ENCODE assay signal across 22 mouse cellular contexts in the genomic region with DNA sequence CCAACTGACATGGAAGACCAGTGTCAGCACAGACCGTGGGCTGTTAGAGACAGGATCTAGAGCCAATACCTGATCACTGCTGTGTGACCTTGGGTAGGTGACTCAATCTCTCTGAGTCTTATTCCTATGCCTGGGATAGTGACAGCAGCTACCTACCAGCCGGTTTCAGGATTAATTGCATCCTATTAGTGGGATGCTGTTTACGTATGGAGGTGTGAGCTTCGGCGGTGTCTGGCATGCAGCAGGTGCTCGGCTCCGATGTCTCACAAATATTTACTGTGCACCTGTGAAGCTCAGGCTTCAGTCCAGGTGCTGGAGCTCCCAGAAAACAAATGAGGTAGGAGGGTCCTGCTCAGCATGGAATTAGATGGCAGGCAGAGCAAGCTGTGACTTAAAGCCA.
DNase-seq lines count a peak whose midpoint lies in the region; ATAC-seq lines count a peak whose summit lies in the region.
"Had no signal": no experiment of that assay in that cellular context is flagged by ENCODE, and none has a peak within 500 bp of the region (broad histone marks: within the 10 kb centered on the region; RNA-seq: fewer than 3 reads in every experiment).

No protein-coding gene starts in this region.

- WGBS in hindbrain, embryonic 15.5 days, result 78% methylated on average over 7 of the region's 7 CpGs
- WGBS in hindbrain, embryonic 14.5 days, result 85% methylated on average over 7 of the region's 7 CpGs
- 86% methylated on average over 7 of the region's 7 CpGs for WGBS in midbrain, embryonic 15.5 days
- 86% methylated on average over 7 of the region's 7 CpGs for WGBS in midbrain, embryonic 11.5 days

- H3K9me3 ChIP-seq in hindbrain, embryonic 15.5 days, result no peaks in the 10 kb centered on the region
- no peaks in the 10 kb centered on the region for H3K9me3 ChIP-seq in hindbrain, embryonic 14.5 days (ENCODE audit: control insufficient read depth, low read length)
- H3K9me3 ChIP-seq in midbrain, embryonic 15.5 days, result no peaks in the 10 kb centered on the region
- no peaks in the 10 kb centered on the region for H3K9me3 ChIP-seq in midbrain, embryonic 11.5 days (ENCODE audit: control insufficient read depth, low read length)
- H3K9me3 ChIP-seq: embryonic facial prominence, embryonic 12.5 days; heart, embryonic 15.5 days; limb, embryonic 13.5 days; midbrain, embryonic 13.5 days had no signal

- no peak overlapping the region for H3K4me2 ChIP-seq in hindbrain, embryonic 15.5 days
- H3K4me2 ChIP-seq in hindbrain, embryonic 14.5 days (replicated peaks), result no peak overlapping the region
- no peak overlapping the region for H3K4me2 ChIP-seq in midbrain, embryonic 15.5 days
- H3K4me2 ChIP-seq in midbrain, embryonic 11.5 days, result no peak overlapping the region
- H3K4me2 ChIP-seq: embryonic facial prominence, embryonic 12.5 days; heart, embryonic 15.5 days; limb, embryonic 13.5 days; liver, embryonic 11.5 days; midbrain, embryonic 13.5 days had no signal

- no peaks in the 10 kb centered on the region; the same call in 1 of the 2 replicates for H3K27me3 ChIP-seq in hindbrain, embryonic 15.5 days
- H3K27me3 ChIP-seq in hindbrain, embryonic 14.5 days (ENCODE audit: control insufficient read depth, insufficient read depth, low read length), result 0 out of 2 replicates have a peak, but pooled peaks cover 4% of the 10 kb centered on the region
- H3K27me3 ChIP-seq in midbrain, embryonic 15.5 days (replicated peaks), result peaks cover 3% of the 10 kb centered on the region; the same call in 1 of the 2 replicates
- no peaks in the 10 kb centered on the region for H3K27me3 ChIP-seq in midbrain, embryonic 11.5 days (ENCODE audit: control insufficient read depth, insufficient read depth, low read length)

- H3K27ac ChIP-seq in hindbrain, embryonic 15.5 days (replicated peaks), result no peak overlapping the region
- H3K27ac ChIP-seq in hindbrain, embryonic 14.5 days, result no peak overlapping the region
- H3K27ac ChIP-seq in midbrain, embryonic 15.5 days, result no peak overlapping the region
- H3K27ac ChIP-seq in midbrain, embryonic 11.5 days (ENCODE audit: low read depth, low read length), result no peak overlapping the region
- H3K27ac ChIP-seq: embryonic facial prominence, embryonic 12.5 days; heart, embryonic 15.5 days; kidney, postnatal 0 days; left cerebral cortex, adult 2 months; limb, embryonic 13.5 days; midbrain, embryonic 13.5 days had no signal

- no peak for DNase-seq in cerebellum, adult 9-10 months
- DNase-seq in hindbrain, embryonic 14.5 days (ENCODE audit: low spot score), result no peak
- DNase-seq in midbrain, embryonic 11.5 days (ENCODE audit: low spot score, missing footprints), result no peak
- no peak for DNase-seq in gastrocnemius, adult 18-20 months (ENCODE audit: low spot score)
- DNase-seq in right cerebral cortex, postnatal 10 days (ENCODE audit: low spot score in 2 of 2), result no peak
- DNase-seq: kidney, adult 8-10 months; kidney, postnatal 4 days; retina, postnatal 1 day; thymus, adult 18-20 months; thymus, postnatal 25 days had no signal

- no peak overlapping the region for H3K9ac ChIP-seq in hindbrain, embryonic 15.5 days
- H3K9ac ChIP-seq in hindbrain, embryonic 14.5 days, result no peak overlapping the region; the same call in 1 of the 2 replicates
- H3K9ac ChIP-seq in midbrain, embryonic 15.5 days, result no peak overlapping the region
- no peak overlapping the region for H3K9ac ChIP-seq in midbrain, embryonic 11.5 days (ENCODE audit: low read length)
- H3K9ac ChIP-seq: embryonic facial prominence, embryonic 12.5 days; heart, embryonic 15.5 days; limb, embryonic 13.5 days; midbrain, embryonic 13.5 days had no signal

- peaks cover 10% of the 10 kb centered on the region for H3K4me1 ChIP-seq in hindbrain, embryonic 15.5 days (replicated peaks)
- H3K4me1 ChIP-seq in hindbrain, embryonic 14.5 days (replicated peaks; ENCODE audit: control insufficient read depth, insufficient read depth, low read length), result no peaks in the 10 kb centered on the region
- peaks cover 4% of the 10 kb centered on the region; the same call in 1 of the 2 replicates for H3K4me1 ChIP-seq in midbrain, embryonic 15.5 days
- no peaks in the 10 kb centered on the region for H3K4me1 ChIP-seq in midbrain, embryonic 11.5 days (ENCODE audit: control insufficient read depth, insufficient read depth, low read length)
- H3K4me1 ChIP-seq: heart, embryonic 15.5 days had no signal

- H3K4me3 ChIP-seq in hindbrain, embryonic 15.5 days, result no peak overlapping the region
- H3K4me3 ChIP-seq in hindbrain, embryonic 14.5 days (replicated peaks; ENCODE audit: low read length), result no peak overlapping the region
- no peak overlapping the region for H3K4me3 ChIP-seq in midbrain, embryonic 15.5 days
- H3K4me3 ChIP-seq in midbrain, embryonic 11.5 days (ENCODE audit: low read depth, low read length), result no peak overlapping the region
- H3K4me3 ChIP-seq: embryonic facial prominence, embryonic 12.5 days; heart, embryonic 15.5 days; left cerebral cortex, adult 2 months; limb, embryonic 13.5 days; midbrain, embryonic 13.5 days had no signal

- ATAC-seq in cerebellum, adult (ENCODE audit: insufficient number of reproducible peaks, low FRiP score, low TSS enrichment), result 0 out of 2 replicates have a peak, but pooled peaks have one; percentile 12
- ATAC-seq in hindbrain, embryonic 15.5 days (ENCODE audit: low FRiP score, low read depth), result peak; percentile 16; the same call in 1 of the 2 replicates
- no peak for ATAC-seq in hindbrain, embryonic 14.5 days (ENCODE audit: low FRiP score)
- peak; percentile 21; the same call in 1 of the 2 replicates for ATAC-seq in midbrain, embryonic 15.5 days (replicated peaks)
- ATAC-seq in midbrain, embryonic 11.5 days (ENCODE audit: low FRiP score), result no peak
- ATAC-seq: activated CD4-positive, CD25-positive, alpha-beta regulatory T cell, adult 4 months; intestine, embryonic 16.5 days; midbrain, embryonic 13.5 days had no signal

- H3K36me3 ChIP-seq in hindbrain, embryonic 15.5 days, result no peaks in the 10 kb centered on the region
- no peaks in the 10 kb centered on the region for H3K36me3 ChIP-seq in hindbrain, embryonic 14.5 days (replicated peaks; ENCODE audit: control insufficient read depth, insufficient read depth)
- no peaks in the 10 kb centered on the region for H3K36me3 ChIP-seq in midbrain, embryonic 15.5 days (replicated peaks)
- no peaks in the 10 kb centered on the region for H3K36me3 ChIP-seq in midbrain, embryonic 11.5 days (ENCODE audit: control insufficient read depth, insufficient read depth, low read length)
- H3K36me3 ChIP-seq: embryonic facial prominence, embryonic 12.5 days; heart, embryonic 15.5 days; limb, embryonic 13.5 days; midbrain, embryonic 13.5 days had no signal

Comparison
In these comparisons a context has a peak if more than half of its experiments do, and no peak if none do; other contexts are left out.
1. ATAC-seq: peak in cerebellum, adult (single experiment), hindbrain, embryonic 15.5 days (single experiment) and midbrain, embryonic 15.5 days (single experiment); none in hindbrain, embryonic 14.5 days (single experiment) and midbrain, embryonic 11.5 days (single experiment).